Comparison of ENCODE assay signal across 8 mouse cellular contexts in the genomic region with DNA sequence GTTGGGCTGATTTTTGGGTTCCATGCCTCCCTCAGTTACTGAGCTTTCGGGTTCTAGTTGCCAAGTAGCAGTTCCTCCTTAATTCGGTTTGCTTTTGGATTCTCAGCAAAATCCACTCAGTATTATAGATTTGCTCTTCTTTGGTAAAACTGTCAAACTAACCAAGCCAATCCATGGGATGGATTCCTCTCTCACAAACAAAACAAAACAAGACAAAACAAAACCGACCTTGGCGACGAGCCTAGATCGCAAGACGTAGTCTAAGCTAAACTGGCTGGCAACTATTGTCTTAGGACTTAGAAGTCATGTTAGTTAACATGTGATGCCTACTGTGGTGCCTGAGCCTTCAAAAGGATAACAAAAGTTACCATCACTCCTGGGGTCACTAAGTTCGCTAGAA. TPM values are rescaled to one million over a fixed set of nuclear protein-coding genes. Genes with fewer than 3 reads are reported as not detected.
A peak's percentile ranks its signal among the peaks of the same experiment; 100 is the strongest.
DNase-seq lines count a peak whose midpoint lies in the region; ATAC-seq and TF ChIP-seq lines count a peak whose summit lies in the region.

No protein-coding gene starts in this region.

- H3K9me3 ChIP-seq in hindbrain, embryonic 15.5 days, result no peaks in the 10 kb centered on the region
- H3K9me3 ChIP-seq in midbrain, embryonic 14.5 days (ENCODE audit: control insufficient read depth, low read length), result no peaks in the 10 kb centered on the region

- H3K9ac ChIP-seq in hindbrain, embryonic 15.5 days, result no peak overlapping the region
- no peak overlapping the region for H3K9ac ChIP-seq in midbrain, embryonic 14.5 days (replicated peaks; ENCODE audit: low read length)

- no peaks in the 10 kb centered on the region; the same call in 1 of the 2 replicates for H3K4me1 ChIP-seq in kidney, adult 2 months (ENCODE audit: control insufficient read depth, insufficient read depth, low read length)
- 0 out of 2 replicates have a peak, but pooled peaks cover 2% of the 10 kb centered on the region for H3K4me1 ChIP-seq in brown adipose tissue, adult 24 weeks (ENCODE audit: control insufficient read depth, insufficient read depth, insufficient read length, low read length)
- peaks cover 26% of the 10 kb centered on the region for H3K4me1 ChIP-seq in hindbrain, embryonic 15.5 days (replicated peaks)
- peaks cover 16% of the 10 kb centered on the region; the same call in 1 of the 2 replicates for H3K4me1 ChIP-seq in midbrain, embryonic 14.5 days (ENCODE audit: control insufficient read depth, insufficient read depth, low read length)

- ATAC-seq in hindbrain, embryonic 15.5 days (ENCODE audit: low FRiP score, low read depth), result no peak
- ATAC-seq in midbrain, embryonic 14.5 days (ENCODE audit: low FRiP score, low TSS enrichment), result no peak

- H3K36me3 ChIP-seq in kidney, adult 2 months (ENCODE audit: control insufficient read depth, insufficient read depth, low read length), result no peaks in the 10 kb centered on the region
- no peaks in the 10 kb centered on the region for H3K36me3 ChIP-seq in hindbrain, embryonic 15.5 days
- no peaks in the 10 kb centered on the region for H3K36me3 ChIP-seq in midbrain, embryonic 14.5 days (ENCODE audit: control insufficient read depth, insufficient read depth, low read length)

- TF ChIP-seq POLR2A in kidney, adult 2 months (IDR thresholded peaks at IDR 0.05; ENCODE audit: low read depth, low read length), result no peak

- peak overlapping the region; percentile 84 for H3K4me3 ChIP-seq in kidney, adult 2 months (ENCODE audit: insufficient read depth, low read depth, low read length)
- H3K4me3 ChIP-seq in brown adipose tissue, adult 24 weeks (ENCODE audit: insufficient read depth, low read depth, low read length), result peak overlapping the region; percentile 60
- H3K4me3 ChIP-seq in hindbrain, embryonic 15.5 days, result peak overlapping the region; percentile 63
- H3K4me3 ChIP-seq in midbrain, embryonic 14.5 days (replicated peaks; ENCODE audit: low read depth, low read length), result peak overlapping the region; percentile 52

- H3K27ac ChIP-seq in kidney, adult 2 months (ENCODE audit: insufficient read depth, low read depth, low read length), result peak overlapping the region; percentile 88
- H3K27ac ChIP-seq in brown adipose tissue, adult 24 weeks (replicated peaks; ENCODE audit: low read depth, low read length), result peak overlapping the region; percentile 95
- H3K27ac ChIP-seq in hindbrain, embryonic 15.5 days (replicated peaks), result peak overlapping the region; percentile 97
- peak overlapping the region; percentile 92 for H3K27ac ChIP-seq in midbrain, embryonic 14.5 days (replicated peaks; ENCODE audit: low read depth, low read length)

- H3K27me3 ChIP-seq in kidney, adult 2 months (replicated peaks; ENCODE audit: control insufficient read depth, insufficient read depth, low read length), result no peaks in the 10 kb centered on the region
- no peaks in the 10 kb centered on the region for H3K27me3 ChIP-seq in hindbrain, embryonic 15.5 days
- H3K27me3 ChIP-seq in midbrain, embryonic 14.5 days (ENCODE audit: control insufficient read depth, insufficient read depth, low read length), result no peaks in the 10 kb centered on the region

- H3K4me2 ChIP-seq in hindbrain, embryonic 15.5 days, result peak overlapping the region; percentile 64
- peak overlapping the region; percentile 64 for H3K4me2 ChIP-seq in midbrain, embryonic 14.5 days (ENCODE audit: low read length)

- no peak for DNase-seq in kidney, adult 2 months
- DNase-seq in kidney, adult 11 months, result no peak
- DNase-seq in midbrain, embryonic 14.5 days, result peak; percentile 46
- no peak for DNase-seq in ovary, postnatal 10 days (ENCODE audit: low spot score)
- DNase-seq in urinary bladder, postnatal 14 days (ENCODE audit: low spot score), result no peak
- DNase-seq in gastrocnemius, adult 8-10 months (ENCODE audit: low spot score in 2 of 2), result no peak

- WGBS in kidney, adult 2 months, result 84% methylated on average over 8 of the region's 8 CpGs
- WGBS in hindbrain, embryonic 15.5 days, result 77% methylated on average over 8 of the region's 8 CpGs
- WGBS in midbrain, embryonic 14.5 days, result 85% methylated on average over 8 of the region's 8 CpGs

- TF ChIP-seq CTCF in kidney, adult 2 months (conservative IDR thresholded peaks at IDR 0.05; ENCODE audit: insufficient read depth, insufficient read length, low read depth, low read length), result no peak

RNA-seq across cellular contexts. Expression of a gene that starts 2.1 kb away (rescaled TPM):
- polyA plus RNA-seq in kidney, adult 2 months (2012; rRNA removed), result 6.5 and 8.1 TPM in 2 replicates
- 2.6 and 5.2 TPM in 2 replicates for polyA plus RNA-seq in brown adipose tissue, adult 24 weeks (2012; ENCODE audit: insufficient read depth, insufficient read length, missing spikeins)
- 5.1 and 6.1 TPM in 2 replicates for polyA plus RNA-seq in hindbrain, embryonic 15.5 days (2015; fragmentation: Nextera tagmentation; extraction: Ambion mirVana)
- polyA plus RNA-seq in midbrain, embryonic 14.5 days (2014; fragmentation: Nextera tagmentation; extraction: Ambion mirVana), result 5.4 and 6.1 TPM in 2 replicates
- 1 to 10 TPM; 2.0 to 2.8 (median 2.6) TPM for total RNA-seq in gastrocnemius, adult 8-10 months (2022)

RNA-seq across cellular contexts. Expression of a gene that starts 14.1 kb away (rescaled TPM):
- 244 and 276 TPM in 2 replicates for polyA plus RNA-seq in kidney, adult 2 months (2012; rRNA removed)
- 231 and 291 TPM in 2 replicates for polyA plus RNA-seq in brown adipose tissue, adult 24 weeks (2012; ENCODE audit: insufficient read depth, insufficient read length, missing spikeins)
- 441 and 446 TPM in 2 replicates for polyA plus RNA-seq in hindbrain, embryonic 15.5 days (2015; fragmentation: Nextera tagmentation; extraction: Ambion mirVana)
- 409 and 454 TPM in 2 replicates for polyA plus RNA-seq in midbrain, embryonic 14.5 days (2014; fragmentation: Nextera tagmentation; extraction: Ambion mirVana)
- 100 to 1,000 TPM; 183 to 192 (median 187) TPM for total RNA-seq in gastrocnemius, adult 8-10 months (2022)

RNA-seq across cellular contexts. Expression of a gene that starts 17.5 kb away (rescaled TPM):
- not detected in 2 replicates for polyA plus RNA-seq in kidney, adult 2 months (2012; rRNA removed)
- not detected in 2 replicates for polyA plus RNA-seq in brown adipose tissue, adult 24 weeks (2012; ENCODE audit: insufficient read depth, insufficient read length, missing spikeins)
- polyA plus RNA-seq in hindbrain, embryonic 15.5 days (2015; fragmentation: Nextera tagmentation; extraction: Ambion mirVana), result not detected in 2 replicates
- 0.18 TPM in 1 of 2 replicates, not detected in the other for polyA plus RNA-seq in midbrain, embryonic 14.5 days (2014; fragmentation: Nextera tagmentation; extraction: Ambion mirVana)
- total RNA-seq in gastrocnemius, adult 8-10 months (2022), result not detected

RNA-seq across cellular contexts. Expression of a gene that starts 26.3 kb away (rescaled TPM):
- 32.4 and 33.9 TPM in 2 replicates for polyA plus RNA-seq in kidney, adult 2 months (2012; rRNA removed)
- 3.1 and 5.6 TPM in 2 replicates for polyA plus RNA-seq in brown adipose tissue, adult 24 weeks (2012; ENCODE audit: insufficient read depth, insufficient read length, missing spikeins)
- 8.7 and 9.6 TPM in 2 replicates for polyA plus RNA-seq in hindbrain, embryonic 15.5 days (2015; fragmentation: Nextera tagmentation; extraction: Ambion mirVana)
- 3.6 and 4.8 TPM in 2 replicates for polyA plus RNA-seq in midbrain, embryonic 14.5 days (2014; fragmentation: Nextera tagmentation; extraction: Ambion mirVana)
- 1 to 10 TPM in 2 of 4 experiments, under 1 TPM in 2; 0.87 to 1.8 (median 1.3) TPM for total RNA-seq in gastrocnemius, adult 8-10 months (2022)

RNA-seq across cellular contexts. Expression of a gene that starts 37.1 kb away (rescaled TPM):
- polyA plus RNA-seq in kidney, adult 2 months (2012; rRNA removed), result not detected in 2 replicates
- polyA plus RNA-seq in brown adipose tissue, adult 24 weeks (2012; ENCODE audit: insufficient read depth, insufficient read length, missing spikeins), result not detected in 2 replicates
- not detected in 2 replicates for polyA plus RNA-seq in hindbrain, embryonic 15.5 days (2015; fragmentation: Nextera tagmentation; extraction: Ambion mirVana)
- not detected in 2 replicates for polyA plus RNA-seq in midbrain, embryonic 14.5 days (2014; fragmentation: Nextera tagmentation; extraction: Ambion mirVana)
- not detected for total RNA-seq in gastrocnemius, adult 8-10 months (2022)
